Mouse (Mus musculus) heart, postnatal 14 days (tissue): ENCODE data around the gene Umad1. TPM values are rescaled to one million over a fixed set of nuclear protein-coding genes. Genes with fewer than 3 reads are reported as not detected.

Experiments
- DNase-seq, 2 experiments: peaks; one replicate each; pipeline ENCODE4 v3.0.0; 2021 to 2022
- intact Hi-C: fragments of 180-260 bp; cut with DNase I; formaldehyde crosslinking; loops from one replicate; pipeline ENCODE4 v1.15.1; 2025
- total RNA-seq, 2 experiments: library from RNA; stranded (reverse); gene quantifications; 2 replicates each; pipeline ENCODE4 v1.2.3; 2021

Gene Umad1
- total RNA-seq, 2 experiments from 2014 or later = 8.5 to 8.6 TPM

- no peak for DNase-seq
- intact Hi-C loops = no loop called here
Observed at GRCm38 (mm10) chr6:8467667-8468337, 208.7 kb downstream of the Umad1 start.

DNA sequence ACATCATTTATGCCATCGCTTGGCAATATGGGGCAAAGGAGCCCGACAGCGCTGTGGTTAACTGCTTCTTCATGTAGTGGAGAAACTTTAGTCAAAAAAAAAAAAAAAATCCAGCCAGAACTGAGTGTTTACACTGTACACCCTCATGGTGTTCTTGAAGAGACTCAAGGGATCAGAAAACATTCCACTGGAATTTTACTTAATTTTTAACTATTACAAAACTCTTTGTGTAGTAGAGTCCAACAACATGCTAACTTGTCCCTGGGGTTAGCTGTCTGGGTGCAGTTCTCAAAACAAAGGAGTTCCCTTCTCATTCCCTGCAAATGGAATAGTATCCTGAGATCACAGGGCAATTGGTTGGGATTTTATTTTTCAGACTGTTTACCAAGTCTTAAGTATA lies 210.8 kb downstream of the Umad1 start:
- intact Hi-C loops = no loop called here
- DNase-seq = no peak

DNA sequence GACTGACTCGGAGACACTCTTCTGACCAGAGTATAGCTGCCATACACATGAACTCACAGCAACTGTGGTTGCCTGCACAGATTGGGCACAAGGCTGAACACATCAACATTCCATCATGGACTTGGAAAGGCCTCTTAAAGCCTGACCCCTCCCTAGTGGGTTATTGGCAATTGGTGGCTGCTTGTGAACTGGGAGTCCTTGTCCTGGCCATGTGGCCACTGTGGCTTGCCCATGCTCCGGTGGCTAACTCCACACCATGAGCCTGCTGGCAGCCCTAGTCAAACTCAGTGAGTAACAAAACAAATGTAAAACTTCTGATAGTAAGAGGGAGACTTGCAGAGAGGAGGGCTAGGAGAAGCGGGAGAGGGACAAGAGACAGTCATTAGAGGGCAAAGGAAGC lies 213.0 kb downstream of the Umad1 start:
- intact Hi-C loops = no loop called here

GRCm38 (mm10) chr6:8472915-8473314 lies 213.8 kb downstream of the Umad1 start:
- peak; percentile 32 to 38 for DNase-seq
- intact Hi-C loops = no loop called here

More for the DNA sequence above, 213.0 kb downstream of the Umad1 start:
- DNase-seq = no peak

- DNase-seq = peak; percentile 11 to 36
- intact Hi-C loops = no loop called here
Observed at GRCm38 (mm10) chr6:8473498-8473897, 214.4 kb downstream of the Umad1 start.

- intact Hi-C loops = no loop called here
- no peak for DNase-seq
Observed at GRCm38 (mm10) chr6:8474316-8474715, 215.2 kb downstream of the Umad1 start.

DNA sequence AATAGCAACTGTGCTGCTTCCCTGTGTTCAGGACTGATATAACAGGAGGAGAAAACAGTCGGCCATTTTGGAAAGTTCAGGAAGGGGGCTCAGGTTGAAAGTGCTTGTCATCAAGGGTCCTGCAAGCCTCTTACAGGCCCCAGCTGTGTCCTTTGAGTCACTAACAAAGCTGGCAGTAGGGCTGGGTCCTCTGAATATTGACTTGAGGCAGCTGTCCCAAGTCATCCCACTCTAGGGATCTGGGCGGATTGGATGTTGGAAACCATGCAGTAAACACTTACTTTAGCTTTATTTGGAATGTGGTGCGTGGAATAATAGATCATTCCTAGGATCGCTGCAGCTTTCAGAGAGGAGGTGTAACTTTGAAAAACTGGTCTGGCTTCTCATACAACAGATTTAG lies 215.7 kb downstream of the Umad1 start:
- peak in 1 of 2 experiments; percentile 8 for DNase-seq
- intact Hi-C loops = no loop called here

DNA sequence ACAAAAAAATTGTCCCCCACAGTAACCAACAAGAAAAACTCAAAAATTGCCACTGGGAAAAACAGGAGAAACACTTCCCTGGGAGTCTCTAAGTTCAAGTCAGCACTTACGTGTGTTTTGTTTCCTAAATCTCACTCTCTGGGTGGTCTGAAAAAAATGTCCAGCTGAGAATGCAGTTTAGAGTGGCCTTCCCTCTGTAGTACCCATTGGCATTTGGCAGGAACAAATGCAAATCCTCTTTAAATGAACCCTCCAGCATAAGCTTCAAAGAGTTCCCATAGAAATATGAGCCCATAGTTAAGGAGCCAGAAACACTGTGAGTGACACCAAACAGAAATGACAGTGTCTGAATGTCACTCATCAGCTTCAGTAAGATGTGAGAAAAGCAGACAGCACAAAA lies 220.1 kb downstream of the Umad1 start:
- intact Hi-C loops = no loop called here
- no peak for DNase-seq

- no peak for DNase-seq
- intact Hi-C loops = no loop called here
Observed at GRCm38 (mm10) chr6:8484437-8485275, 225.6 kb downstream of the Umad1 start.

- intact Hi-C loops = no loop called here
- no peak for DNase-seq
Observed at GRCm38 (mm10) chr6:8485414-8486175, 226.5 kb downstream of the Umad1 start.

- DNase-seq = no peak
- intact Hi-C loops = no loop called here
Observed at GRCm38 (mm10) chr6:8486391-8487043, 227.4 kb downstream of the Umad1 start.

- no peak for DNase-seq
- intact Hi-C loops = no loop called here
Observed at GRCm38 (mm10) chr6:8487044-8487853, 228.2 kb downstream of the Umad1 start.

DNA sequence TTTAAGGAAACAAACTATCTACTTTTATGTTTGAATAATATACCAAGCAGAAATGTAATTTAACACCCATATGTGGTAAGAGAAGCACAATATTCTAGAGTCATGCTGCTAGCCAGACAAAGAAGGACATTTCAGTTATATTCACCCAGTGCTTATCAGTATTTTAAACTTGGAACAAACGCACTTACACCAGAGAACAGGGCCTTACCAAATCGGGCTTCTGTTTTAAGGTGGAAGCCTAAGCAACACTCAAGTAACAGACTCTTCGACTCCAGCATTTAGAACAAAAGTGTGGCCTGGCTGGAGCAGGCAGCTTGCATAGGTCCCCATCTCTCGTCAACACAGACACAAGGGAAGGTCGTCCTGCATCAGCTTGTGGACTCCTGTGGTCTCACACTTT lies 229.2 kb downstream of the Umad1 start:
- intact Hi-C loops = no loop called here
- no peak for DNase-seq

DNA sequence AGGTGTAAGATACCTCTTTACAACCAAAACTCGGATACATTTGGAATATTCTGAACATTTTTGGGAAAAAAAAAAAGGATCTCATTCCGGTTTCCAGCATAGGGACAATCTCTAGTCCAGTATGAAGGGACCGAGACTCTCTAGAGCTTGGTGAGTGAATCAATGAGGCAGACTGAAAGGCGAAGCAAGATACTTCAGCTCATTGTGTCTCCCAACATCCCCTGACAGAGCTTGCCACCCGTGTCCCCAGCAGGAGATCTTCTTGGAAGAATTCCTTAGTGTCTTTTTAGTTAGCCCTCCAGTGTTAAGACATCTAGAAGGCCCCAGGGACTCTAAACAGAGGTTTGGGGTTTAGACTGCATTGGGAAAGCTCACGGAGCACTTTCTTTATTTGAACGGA lies 230.2 kb downstream of the Umad1 start:
- intact Hi-C loops = no loop called here
- no peak for DNase-seq

- intact Hi-C loops = no loop called here
- DNase-seq = no peak
Observed at GRCm38 (mm10) chr6:8489938-8490585, 231.0 kb downstream of the Umad1 start.

- intact Hi-C loops = no loop called here
- no peak for DNase-seq
Observed at GRCm38 (mm10) chr6:8492248-8492647, 233.2 kb downstream of the Umad1 start.

DNA sequence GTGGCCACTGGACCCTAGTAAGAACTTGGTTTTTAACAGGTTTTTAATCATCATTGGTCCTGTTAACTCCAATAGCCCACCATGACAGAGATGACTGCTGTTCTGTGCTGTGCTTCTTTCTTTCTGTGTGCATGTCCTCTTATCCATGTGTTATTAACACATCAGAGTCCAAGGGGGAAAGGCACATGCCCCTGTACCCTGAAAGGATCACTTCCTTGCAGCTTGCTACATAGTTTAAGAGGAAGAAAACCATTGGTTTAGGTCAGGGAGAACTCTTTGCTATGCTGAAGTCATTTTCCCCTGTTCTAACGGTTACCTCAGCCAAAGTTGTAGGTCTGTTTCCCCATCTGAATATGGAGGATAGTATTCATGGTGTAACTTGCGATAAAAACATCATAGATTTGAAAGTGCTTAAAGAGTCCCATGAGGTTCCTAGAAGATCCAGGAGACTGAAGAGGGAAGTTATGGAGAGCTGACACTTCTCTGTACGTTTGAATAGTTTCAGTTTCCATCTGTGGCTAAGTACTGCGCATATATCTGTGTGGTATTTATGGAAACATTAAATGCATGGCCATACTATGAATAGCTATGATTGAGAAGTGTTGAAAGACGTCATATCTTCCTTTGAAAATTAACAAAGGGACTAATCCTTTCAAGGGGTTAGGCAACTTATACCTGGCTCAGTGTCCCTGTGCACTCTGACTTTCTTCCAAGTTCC lies 236.2 kb downstream of the Umad1 start:
- intact Hi-C loops = no loop called here
- DNase-seq = no peak

GRCm38 (mm10) chr6:8495827-8496222 lies 236.7 kb downstream of the Umad1 start:
- DNase-seq = no peak

More at GRCm38 (mm10) chr6:8495827-8496222, 236.7 kb downstream of the Umad1 start:
- intact Hi-C loops = no loop called here
